Mouse (Mus musculus) adrenal gland, postnatal 36 days (tissue): ENCODE data around the gene Olfr98. TPM values are rescaled to one million over a fixed set of nuclear protein-coding genes. Genes with fewer than 3 reads are reported as not detected.
"Not testable (repeated sequence)": the region's sequence is repeated elsewhere in the genome, so short reads cannot be mapped to it uniquely, and the experiment has no call there.

ENCODE experiments used
- DNase-seq, 2 experiments: peaks; one replicate each; pipeline ENCODE4 v3.0.0; 2021; ENCODE audit warnings: mixed read lengths in 1 of 2
- long read RNA-seq, 2 experiments: library from polyadenylated mRNA; stranded (forward); transcript quantifications; one replicate each; pipeline ENCODE4 v2.0.0; 2021; ENCODE audit warnings: borderline sequencing depth in 2 of 2
- total RNA-seq, 2 experiments: library from RNA; stranded (reverse); gene quantifications; 2 replicates each; pipeline ENCODE4 v1.2.3; 2021

Olfr98 gene
- not detected for total RNA-seq
- long read RNA-seq, experiment 1 = 0 reads
- long read RNA-seq, experiment 2 = 0 reads

DNA sequence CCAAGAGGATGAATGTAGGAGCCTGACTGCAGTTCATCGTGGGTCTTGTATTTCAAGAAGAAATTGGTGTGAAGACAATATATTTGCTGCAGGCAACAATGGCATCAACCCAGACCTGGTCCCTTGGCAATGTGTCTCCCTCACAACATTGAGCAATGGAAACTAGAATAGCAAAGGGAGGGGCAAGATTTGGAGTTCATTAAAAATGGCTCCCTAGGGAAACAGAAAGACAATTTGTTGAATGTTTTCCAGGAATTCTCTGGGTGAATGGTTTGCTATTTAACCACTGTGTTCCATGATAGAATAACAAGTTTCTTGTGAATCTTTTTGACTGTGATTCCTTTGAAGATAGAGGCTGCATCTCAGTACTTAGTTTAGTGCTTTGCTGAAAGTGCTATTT lies at the start of gene Olfr98:
Gene Olfr98, minus strand, starts transcription at position 124 of the 400 bp plus-strand sequence.
- DNase-seq = peak in 1 of 2 experiments; percentile 7

DNA sequence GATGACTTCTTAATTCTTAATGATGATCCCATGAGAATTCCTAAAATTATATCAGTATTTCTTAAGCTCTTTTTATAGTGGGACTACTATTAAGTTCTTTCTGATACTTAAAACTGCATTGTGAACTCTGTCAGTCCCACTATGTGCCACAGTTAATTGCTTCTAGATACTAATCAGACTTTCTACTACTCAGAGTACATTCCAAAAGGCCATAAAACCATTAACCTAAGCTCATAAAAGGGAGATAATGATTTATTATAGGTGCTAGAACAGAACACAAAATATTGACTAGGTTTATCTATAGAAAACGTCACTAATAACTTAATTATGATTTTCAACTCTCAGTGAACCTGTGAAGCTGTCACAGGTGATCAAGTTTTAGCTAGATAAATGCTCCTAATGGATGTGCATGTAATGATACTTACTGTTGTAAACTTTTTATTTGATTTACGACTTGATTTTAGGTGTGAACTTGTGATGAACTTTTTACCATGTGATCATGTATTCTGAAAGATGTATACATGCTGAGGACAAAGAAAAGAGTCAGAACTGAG lies 46.7 kb upstream of the Olfr98 start:
- no peak for DNase-seq

DNA sequence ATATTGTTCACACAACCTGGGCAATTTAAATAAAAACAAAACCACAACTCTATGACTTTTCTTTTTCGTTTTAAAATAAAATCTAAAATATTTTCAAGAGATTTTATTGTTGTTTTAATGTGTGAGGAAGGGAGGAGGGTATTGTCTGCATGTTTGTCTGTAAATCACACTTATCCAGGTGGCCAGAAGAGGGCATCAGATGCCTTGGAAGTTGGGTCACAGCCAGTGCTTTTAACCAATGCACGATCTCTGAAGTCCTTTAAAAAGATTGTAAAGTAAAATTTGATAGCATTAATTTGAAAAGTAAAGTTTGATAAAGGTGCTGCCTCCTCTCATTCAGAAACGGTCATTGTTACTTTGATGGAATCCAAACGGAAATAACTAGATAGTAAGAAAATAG lies 44.9 kb upstream of the Olfr98 start:
- DNase-seq = peak in 1 of 2 experiments; percentile 8

DNA sequence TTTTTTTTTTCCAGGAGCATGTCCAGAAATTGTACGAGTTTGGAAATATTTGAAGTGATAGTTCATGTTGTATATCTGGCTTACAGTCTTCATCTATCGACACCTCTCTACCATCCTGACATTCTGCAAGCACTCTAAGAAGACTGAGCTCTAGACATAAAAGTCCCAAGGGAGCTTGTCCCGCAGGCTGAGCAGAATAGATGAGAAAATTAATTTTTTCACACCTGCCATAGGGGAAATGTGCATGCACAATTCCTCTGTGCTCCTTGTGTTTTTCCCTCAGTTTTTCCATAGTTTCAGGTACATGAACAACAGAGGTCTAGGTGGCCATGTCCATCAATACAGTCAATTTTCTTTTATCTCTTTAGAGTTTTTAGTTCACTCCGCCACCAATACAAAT lies 40.7 kb upstream of the Olfr98 start, which contains the start of gene Olfr101:
Gene Olfr101, minus strand, starts transcription at position 101 of the 400 bp plus-strand sequence.
- DNase-seq = no peak

DNA sequence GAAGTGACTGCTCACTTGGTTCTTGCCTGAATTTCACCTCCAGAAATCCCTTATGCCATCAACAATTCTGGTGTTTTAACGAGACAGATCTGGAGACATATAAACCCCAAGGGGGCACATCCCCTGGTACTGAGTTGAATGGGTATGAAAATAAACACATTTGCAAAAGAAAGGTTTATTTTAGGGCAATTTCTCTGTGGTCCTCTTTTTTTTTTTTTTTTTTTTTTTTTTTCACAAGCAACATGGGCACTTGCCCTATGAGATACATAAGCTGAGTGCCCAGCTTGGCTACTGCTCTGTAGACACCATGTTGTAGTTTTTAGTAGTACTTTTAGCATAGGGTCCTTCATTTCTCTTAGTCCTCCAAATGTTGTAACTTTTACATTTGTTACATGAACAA lies 19.8 kb upstream of the Olfr98 start, which contains the start of gene Olfr99:
Gene Olfr99, minus strand, starts transcription at position 101 of the 400 bp plus-strand sequence.
- DNase-seq = no peak

- no peak for DNase-seq
Measured at GRCm38 (mm10) chr17:37280331-37280730, 16.8 kb upstream of the Olfr98 start.

- DNase-seq = no peak
Measured at GRCm38 (mm10) chr17:37276573-37276972, 13.0 kb upstream of the Olfr98 start.

GRCm38 (mm10) chr17:37275626-37276248 lies 12.2 kb upstream of the Olfr98 start:
- no peak for DNase-seq

DNA sequence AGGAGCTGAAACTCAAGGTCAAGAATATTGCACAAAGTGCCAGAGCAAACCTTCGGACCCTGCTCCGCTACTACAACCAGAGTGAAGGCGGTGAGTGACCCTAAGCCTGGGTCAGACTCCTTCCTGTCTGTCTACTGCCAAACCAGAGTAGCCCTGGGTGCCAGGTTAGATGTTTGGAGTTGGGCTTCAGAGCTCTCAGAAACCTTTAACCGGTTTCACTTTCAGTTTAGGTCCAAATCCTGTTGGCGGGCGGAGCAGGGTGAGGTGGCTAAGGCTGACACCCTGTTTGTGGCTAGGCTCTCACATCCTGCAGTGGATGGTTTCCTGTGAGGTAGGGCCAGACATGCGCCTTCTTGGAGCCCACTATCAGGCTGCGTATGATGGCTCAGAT lies 7.1 kb upstream of the Olfr98 start:
- DNase-seq = peak; percentile 56 to 69

GRCm38 (mm10) chr17:37270058-37270701 lies 6.6 kb upstream of the Olfr98 start, which contains the start of gene H2-M3:
Gene H2-M3, plus strand, starts transcription at chr17:37270220.
- DNase-seq = peak; percentile 86 to 87

- DNase-seq = peak; percentile 12 to 27
Measured at GRCm38 (mm10) chr17:37250544-37250943, 13.0 kb downstream of the Olfr98 start.

GRCm38 (mm10) chr17:37249460-37249859 lies 14.1 kb downstream of the Olfr98 start:
- no peak for DNase-seq

DNA sequence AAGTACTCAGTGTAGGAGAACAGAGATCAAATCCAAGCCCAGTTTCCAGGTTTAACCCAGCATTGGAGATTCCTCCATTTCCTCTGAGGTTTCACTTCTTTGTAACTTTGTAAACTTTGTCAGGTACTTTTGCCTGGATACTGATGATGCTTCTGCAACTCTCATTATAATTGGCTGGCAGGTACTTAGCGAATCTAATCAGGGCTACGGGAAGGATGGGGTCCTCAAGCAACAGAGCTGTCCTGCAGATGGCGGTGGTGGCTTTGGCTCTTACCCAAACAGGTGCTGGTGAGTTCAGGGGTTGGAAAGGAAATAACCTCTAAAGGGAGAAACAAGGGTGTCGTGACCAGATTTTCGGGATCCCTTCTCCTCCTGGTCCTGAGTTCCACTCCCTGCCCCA lies 16.8 kb downstream of the Olfr98 start:
- DNase-seq = peak in 1 of 2 experiments; percentile 35

- no peak for DNase-seq
Measured at GRCm38 (mm10) chr17:37242198-37242597, 21.4 kb downstream of the Olfr98 start.

DNA sequence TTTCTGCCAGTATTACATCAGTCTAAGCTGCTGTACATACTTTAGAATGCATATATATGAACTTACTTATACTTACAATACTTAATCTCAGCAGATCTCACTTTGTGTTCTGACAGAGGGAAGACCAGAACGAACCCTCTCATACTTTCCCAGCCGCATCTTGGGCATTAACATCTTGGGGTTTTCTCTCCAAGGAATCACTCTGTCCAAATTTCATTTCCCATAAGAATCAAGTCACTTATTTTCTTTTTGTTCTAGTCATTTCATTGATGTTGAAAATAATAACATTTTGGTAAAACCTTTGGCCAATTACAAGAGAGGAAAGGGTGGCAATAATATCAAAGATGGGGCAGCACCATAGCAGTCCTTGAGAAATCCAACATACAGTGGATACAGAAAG lies 26.3 kb downstream of the Olfr98 start, which contains the start of gene Olfr97:
Gene Olfr97, minus strand, starts transcription at position 101 of the 400 bp plus-strand sequence.
- DNase-seq = not testable (repeated sequence)

DNA sequence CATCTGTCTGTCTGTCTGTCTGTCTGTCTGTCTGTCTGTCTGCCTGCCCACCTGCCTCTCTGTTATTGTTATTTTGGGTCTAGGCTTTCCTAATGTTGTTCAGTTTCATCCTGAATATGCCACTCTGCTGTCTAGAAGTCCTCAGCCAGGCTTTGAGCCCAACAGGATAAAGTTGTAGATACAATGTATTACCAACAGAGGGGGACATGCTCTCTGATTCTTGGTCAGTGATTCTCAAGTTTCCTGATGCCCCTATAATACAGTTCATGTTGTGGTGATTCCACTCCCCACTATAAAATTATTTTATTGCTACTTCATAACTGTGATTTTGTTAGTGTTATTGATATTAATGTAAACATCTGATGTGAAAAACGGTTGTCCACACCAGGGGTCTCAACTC lies 41.7 kb downstream of the Olfr98 start:
- DNase-seq = no peak

GRCm38 (mm10) chr17:37219846-37220245 lies 43.7 kb downstream of the Olfr98 start, which contains the start of gene Olfr96:
Gene Olfr96, plus strand, starts transcription at chr17:37220146.
- no peak for DNase-seq

DNA sequence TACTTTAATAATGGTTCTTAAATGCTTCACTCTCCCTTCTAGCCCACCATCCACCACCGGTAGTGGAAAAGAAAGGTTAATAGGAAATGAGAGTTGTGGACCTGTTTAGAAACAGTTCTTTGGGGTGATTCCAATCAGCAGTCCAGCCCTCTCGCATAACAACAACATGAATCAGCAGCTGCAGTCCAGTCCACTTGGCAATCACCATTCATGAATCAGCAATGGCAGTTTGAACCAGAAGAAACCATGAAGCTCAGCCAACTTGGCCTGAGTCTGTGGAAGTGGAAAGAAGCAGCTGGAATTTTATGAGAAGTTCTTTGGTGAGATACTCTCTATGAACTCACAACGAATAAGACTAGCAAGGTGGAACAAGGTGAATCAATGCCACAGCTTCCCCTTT lies 45.1 kb downstream of the Olfr98 start:
- peak; percentile 19 to 39 for DNase-seq

DNA sequence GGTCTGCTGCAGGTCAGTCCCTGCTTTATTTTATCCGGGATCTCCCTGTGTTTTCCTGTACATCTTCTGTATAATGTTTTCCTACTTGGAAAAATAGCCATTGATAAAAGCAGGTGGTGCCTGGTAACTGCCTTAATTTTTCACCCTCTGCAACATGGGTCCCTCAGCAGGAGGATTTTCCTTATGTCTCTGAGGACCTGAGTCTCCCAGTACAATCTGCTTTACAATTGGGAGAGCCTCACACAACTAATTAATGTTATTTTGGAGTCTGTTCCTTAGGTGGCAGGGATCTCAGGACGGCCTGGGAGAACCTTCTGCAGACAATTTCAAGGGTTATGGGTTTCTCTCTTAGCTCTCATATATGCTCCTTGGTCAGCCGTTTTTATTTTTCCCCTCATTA lies 50.5 kb downstream of the Olfr98 start, which contains the start of gene Olfr95:
Gene Olfr95, minus strand, starts transcription at position 101 of the 400 bp plus-strand sequence.
- no peak for DNase-seq
